Mouse (Mus musculus): ENCODE measurements around the gene Olfr661.

Olfr661 gene

GRCm38 (mm10) chr7:104686201-104686600 is at the start of gene Olfr661:
Olfr661 (plus strand) TSS chr7:104686501.
- DNase-seq, result no peak

DNA sequence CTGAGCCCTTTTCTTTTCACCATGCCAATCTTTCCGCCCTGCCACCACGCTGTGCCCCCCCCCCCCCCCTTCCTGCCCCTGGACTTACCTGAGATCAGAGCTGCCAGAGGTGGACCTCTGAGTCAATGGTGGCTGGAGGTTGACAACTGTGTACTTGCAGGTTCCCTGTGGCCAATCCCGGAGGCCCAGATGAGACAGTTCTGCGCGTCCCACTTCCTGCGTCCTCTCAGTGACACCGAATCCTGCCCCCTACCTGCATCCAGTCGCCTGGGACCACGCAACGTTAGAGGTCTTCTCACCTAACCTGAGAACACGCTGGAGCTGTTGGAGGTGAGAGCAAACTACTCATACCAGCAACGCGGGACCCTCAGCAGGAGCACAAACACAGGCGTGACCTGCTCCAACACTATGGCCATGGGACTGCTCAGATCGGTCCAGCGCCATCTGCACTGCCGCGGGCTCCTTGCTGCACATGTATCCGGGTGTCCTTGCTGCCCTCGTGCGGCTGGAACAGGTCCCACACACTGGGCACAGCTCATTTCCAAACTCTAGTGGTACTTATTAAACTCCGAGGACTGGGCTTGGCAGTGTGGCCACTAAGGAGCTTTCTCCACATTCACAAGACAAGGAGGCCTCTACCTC is 39.3 kb upstream of the Olfr661 start, which contains the start of gene Olfr658:
TSS of gene Olfr658 (minus strand) at position 465 of the 642 bp plus-strand sequence.
- DNase-seq, result peak; percentile 5

- no peak for DNase-seq
Measured at GRCm38 (mm10) chr7:104666453-104666852, 19.8 kb upstream of the Olfr661 start, which contains the start of gene Olfr659. Olfr659 (plus strand) TSS chr7:104666753.

Data from lung, postnatal 14 days (tissue).